Mouse (Mus musculus) heart, embryonic 12.5 days (tissue): Measurements from ENCODE around the gene Tnnt2. TPM values are rescaled to one million over a fixed set of nuclear protein-coding genes. Genes with fewer than 3 reads are reported as not detected.

ENCODE experiments used
- ATAC-seq: fragments of 200-750 bp; cut with Nextera tagmentation; 2 replicates; pipeline ENCODE4 v1.8.0; 2017; ENCODE audit warnings: moderate TSS enrichment, moderate library complexity; ENCODE audit not compliant: insufficient number of reproducible peaks, low FRiP score
- H3K27ac ChIP-seq: fragments of 300-500 bp; sonication (generic); 2 replicates; pipeline ENCODE4 v1.5.1; 2016; ENCODE audit warnings: mild to moderate bottlenecking, moderate library complexity; ENCODE audit not compliant: poor library complexity, severe bottlenecking
- H3K27me3 ChIP-seq: fragments of 300-500 bp; sonication (generic); replicated peaks from 2 replicates; pipeline ENCODE4 v1.6.1; 2016; ENCODE audit warnings: mild to moderate bottlenecking, moderate library complexity
- H3K36me3 ChIP-seq: fragments of 300-500 bp; sonication (generic); 2 replicates; pipeline ENCODE4 v1.6.1; 2016; ENCODE audit warnings: mild to moderate bottlenecking, moderate library complexity
- H3K4me1 ChIP-seq: fragments of 300-500 bp; sonication (generic); replicated peaks from 2 replicates; pipeline ENCODE4 v1.6.1; 2016; ENCODE audit warnings: mild to moderate bottlenecking
- H3K4me2 ChIP-seq: fragments of 300-500 bp; sonication (generic); 2 replicates; pipeline ENCODE4 v1.6.1; 2016; ENCODE audit warnings: mild to moderate bottlenecking, moderate library complexity
- H3K4me3 ChIP-seq: fragments of 300-500 bp; sonication (generic); 2 replicates; pipeline ENCODE4 v1.5.1; 2016; ENCODE audit warnings: mild to moderate bottlenecking
- H3K9ac ChIP-seq: fragments of 300-500 bp; sonication (generic); 2 replicates; pipeline ENCODE4 v1.6.1; 2016; ENCODE audit warnings: mild to moderate bottlenecking, moderate library complexity
- H3K9me3 ChIP-seq: fragments of 300-500 bp; sonication (generic); replicated peaks from 2 replicates; pipeline ENCODE4 v1.6.1; 2016; ENCODE audit warnings: mild to moderate bottlenecking, moderate library complexity
- WGBS: fragments of 180-500 bp; shearing (Covaris S2); methylation state at CpG from one replicate; pipeline ENCODE4 v1.1.7; 2016; 5-methylcytosine and 5-hydroxymethylcytosine counted together
- polyA plus RNA-seq: library from polyadenylated mRNA; unstranded; fragments of >200 nt; fragmentation: Nextera tagmentation; extraction: Ambion mirVana; gene quantifications from 2 replicates; pipeline ENCODE4 v1.2.1, GENCODE M21; 2016

Gene Tnnt2
- polyA plus RNA-seq, 1 experiment from 2014 or later: 5,319 TPM

GRCm38 (mm10) chr1:135818481-135819086, 17.6 kb upstream of the Tnnt2 start, which contains the start of gene Lad1:
TSS of gene Lad1 (plus strand) at chr1:135818598.
- peak within 1 kb of the TSS; percentile 99 for H3K4me2 ChIP-seq
- H3K9me3 ChIP-seq: no peaks in the 10 kb centered on the region
- peak within 1 kb of the TSS; percentile 73 for H3K9ac ChIP-seq
- peak within 1 kb of the TSS; percentile 63 for H3K4me3 ChIP-seq
- no peaks in the 10 kb centered on the region for H3K36me3 ChIP-seq
- ATAC-seq: no peak
- H3K27me3 ChIP-seq: peaks cover 50% of the 10 kb centered on the region
- H3K4me1 ChIP-seq: peaks cover 38% of the 10 kb centered on the region
- no peak within 1 kb of the TSS for H3K27ac ChIP-seq
- WGBS: under 1% methylated on average over 63 of the region's 63 CpGs

GRCm38 (mm10) chr1:135820071-135820470, 16.1 kb upstream of the Tnnt2 start:
- no peaks in the 10 kb centered on the region for H3K36me3 ChIP-seq
- H3K4me2 ChIP-seq: no peak overlapping the region
- peaks cover 50% of the 10 kb centered on the region for H3K27me3 ChIP-seq

GRCm38 (mm10) chr1:135820736-135821364, 15.3 kb upstream of the Tnnt2 start:
- no peak overlapping the region for H3K27ac ChIP-seq
- ATAC-seq: no peak
- peaks cover 35% of the 10 kb centered on the region; the same call in 1 of the 2 replicates for H3K4me1 ChIP-seq
- H3K27me3 ChIP-seq: peaks cover 50% of the 10 kb centered on the region
- no peaks in the 10 kb centered on the region for H3K36me3 ChIP-seq
- H3K4me2 ChIP-seq: no peak overlapping the region
- no peaks in the 10 kb centered on the region for H3K9me3 ChIP-seq
- 78% methylated on average over 16 of the region's 16 CpGs for WGBS
- H3K9ac ChIP-seq: no peak overlapping the region
- H3K4me3 ChIP-seq: no peak overlapping the region

More at GRCm38 (mm10) chr1:135820071-135820470, 16.1 kb upstream of the Tnnt2 start:
- no peak overlapping the region for H3K27ac ChIP-seq
- H3K4me3 ChIP-seq: no peak overlapping the region
- WGBS: 83% methylated on average over 10 of the region's 10 CpGs
- ATAC-seq: no peak
- H3K9ac ChIP-seq: no peak overlapping the region
- H3K4me1 ChIP-seq: peaks cover 35% of the 10 kb centered on the region; the same call in 1 of the 2 replicates
- no peaks in the 10 kb centered on the region for H3K9me3 ChIP-seq

- peaks cover 33% of the 10 kb centered on the region; the same call in 1 of the 2 replicates for H3K4me1 ChIP-seq
- peaks cover 50% of the 10 kb centered on the region for H3K27me3 ChIP-seq
- no peak overlapping the region for H3K4me3 ChIP-seq
- no peak overlapping the region for H3K27ac ChIP-seq
- H3K4me2 ChIP-seq: no peak overlapping the region
- no peaks in the 10 kb centered on the region for H3K36me3 ChIP-seq
- 85% methylated on average over 7 of the region's 7 CpGs for WGBS
- H3K9ac ChIP-seq: no peak overlapping the region
- no peak for ATAC-seq
- H3K9me3 ChIP-seq: no peaks in the 10 kb centered on the region
Measured at GRCm38 (mm10) chr1:135821780-135822179, 14.4 kb upstream of the Tnnt2 start.

- 29% methylated on average over 1 of the region's 1 CpGs for WGBS
- ATAC-seq: no peak
Measured at GRCm38 (mm10) chr1:135828918-135829317, 7.2 kb upstream of the Tnnt2 start.

GRCm38 (mm10) chr1:135834206-135834859, 1.8 kb upstream of the Tnnt2 start:
- H3K4me3 ChIP-seq: no peak overlapping the region
- H3K4me1 ChIP-seq: peaks cover 74% of the 10 kb centered on the region
- peak overlapping the region; percentile 34; the same call in 1 of the 2 replicates for H3K9ac ChIP-seq
- H3K4me2 ChIP-seq: no peak overlapping the region
- peaks cover 7% of the 10 kb centered on the region; the same call in 1 of the 2 replicates for H3K36me3 ChIP-seq
- no peaks in the 10 kb centered on the region for H3K27me3 ChIP-seq
- peak overlapping the region; percentile 97 for H3K27ac ChIP-seq
- WGBS: 37% methylated on average over 6 of the region's 6 CpGs
- ATAC-seq: no peak
- no peaks in the 10 kb centered on the region for H3K9me3 ChIP-seq

More at GRCm38 (mm10) chr1:135828918-135829317, 7.2 kb upstream of the Tnnt2 start:
- H3K9ac ChIP-seq: no peak overlapping the region
- H3K27ac ChIP-seq: no peak overlapping the region
- no peak overlapping the region for H3K4me2 ChIP-seq
- no peak overlapping the region for H3K4me3 ChIP-seq
- H3K36me3 ChIP-seq: no peaks in the 10 kb centered on the region
- H3K9me3 ChIP-seq: no peaks in the 10 kb centered on the region
- H3K4me1 ChIP-seq: peaks cover 40% of the 10 kb centered on the region
- H3K27me3 ChIP-seq: no peaks in the 10 kb centered on the region; the same call in 1 of the 2 replicates

GRCm38 (mm10) chr1:135834983-135835382, 1.2 kb upstream of the Tnnt2 start:
- no peak overlapping the region for H3K4me2 ChIP-seq
- peaks cover 71% of the 10 kb centered on the region for H3K4me1 ChIP-seq
- WGBS: 64% methylated on average over 8 of the region's 8 CpGs
- peak overlapping the region; percentile 97 for H3K27ac ChIP-seq
- H3K36me3 ChIP-seq: peaks cover 10% of the 10 kb centered on the region; the same call in 1 of the 2 replicates
- no peaks in the 10 kb centered on the region for H3K9me3 ChIP-seq
- no peak for ATAC-seq
- H3K27me3 ChIP-seq: no peaks in the 10 kb centered on the region
- no peak overlapping the region for H3K4me3 ChIP-seq
- H3K9ac ChIP-seq: peak overlapping the region; percentile 34; the same call in 1 of the 2 replicates

GRCm38 (mm10) chr1:135838626-135839025, 2.5 kb downstream of the Tnnt2 start:
- H3K27ac ChIP-seq: peak overlapping the region; percentile 96
- H3K9me3 ChIP-seq: no peaks in the 10 kb centered on the region
- no peak for ATAC-seq
- peaks cover 77% of the 10 kb centered on the region for H3K4me1 ChIP-seq
- H3K27me3 ChIP-seq: no peaks in the 10 kb centered on the region
- peaks cover 44% of the 10 kb centered on the region for H3K36me3 ChIP-seq
- peak overlapping the region; percentile 68 for H3K4me2 ChIP-seq
- 32% methylated on average over 4 of the region's 4 CpGs for WGBS
- H3K4me3 ChIP-seq: peak overlapping the region; percentile 67
- peak overlapping the region; percentile 95 for H3K9ac ChIP-seq

GRCm38 (mm10) chr1:135839065-135839464, 2.9 kb downstream of the Tnnt2 start:
- no peak for ATAC-seq
- H3K27ac ChIP-seq: peak overlapping the region; percentile 96
- H3K4me3 ChIP-seq: peak overlapping the region; percentile 67
- no peaks in the 10 kb centered on the region for H3K9me3 ChIP-seq
- peak overlapping the region; percentile 68 for H3K4me2 ChIP-seq
- H3K27me3 ChIP-seq: no peaks in the 10 kb centered on the region
- H3K4me1 ChIP-seq: peaks cover 77% of the 10 kb centered on the region
- WGBS: 49% methylated on average over 6 of the region's 6 CpGs
- H3K9ac ChIP-seq: peak overlapping the region; percentile 95
- peaks cover 49% of the 10 kb centered on the region for H3K36me3 ChIP-seq

GRCm38 (mm10) chr1:135840675-135841395, 4.7 kb downstream of the Tnnt2 start:
- Histone ChIP-seq H3K27ac (peak overlapping the region; percentile 78), H3K4me3 (peak overlapping the region; percentile 25)

More at GRCm38 (mm10) chr1:135840675-135841395, 4.7 kb downstream of the Tnnt2 start:
- WGBS: 31% methylated on average over 15 of the region's 15 CpGs
- Histone ChIP-seq H3K4me2 (peak overlapping the region; percentile 57), H3K9me3 (no peaks in the 10 kb centered on the region), H3K27me3 (no peaks in the 10 kb centered on the region), H3K36me3 (peaks cover 66% of the 10 kb centered on the region), H3K4me1 (peaks cover 77% of the 10 kb centered on the region), H3K9ac (peak overlapping the region; percentile 73)
- no peak for ATAC-seq
